Mouse (Mus musculus) forebrain, embryonic 16.5 days (tissue): ENCODE data around the gene Slc25a13. TPM values are rescaled to one million over a fixed set of nuclear protein-coding genes. Genes with fewer than 3 reads are reported as not detected.

Source experiments
- ATAC-seq: fragments of 200-750 bp; cut with Nextera tagmentation; 2 replicates; pipeline ENCODE4 v1.8.0; 2017; ENCODE audit warnings: mild to moderate bottlenecking, moderate library complexity
- H3K27ac ChIP-seq: fragments of 300-500 bp; sonication (generic); 2 replicates; pipeline ENCODE4 v1.5.1; 2014; ENCODE audit warnings: low read length, control low read depth
- H3K27me3 ChIP-seq: fragments of 300-500 bp; sonication (generic); replicated peaks from 2 replicates; pipeline ENCODE4 v1.6.1; 2014; ENCODE audit warnings: low read length; ENCODE audit not compliant: control insufficient read depth, insufficient read depth
- H3K36me3 ChIP-seq: fragments of 300-500 bp; sonication (generic); 2 replicates; pipeline ENCODE4 v1.6.1; 2014; ENCODE audit not compliant: control insufficient read depth, insufficient read depth
- H3K4me1 ChIP-seq: fragments of 300-500 bp; sonication (generic); replicated peaks from 2 replicates; pipeline ENCODE4 v1.6.1; 2014; ENCODE audit warnings: low read length; ENCODE audit not compliant: control insufficient read depth, insufficient read depth
- H3K4me2 ChIP-seq: fragments of 300-500 bp; sonication (generic); 2 replicates; pipeline ENCODE4 v1.6.1; 2014; ENCODE audit warnings: mild to moderate bottlenecking, low read length, control low read depth
- H3K4me3 ChIP-seq: fragments of 300-500 bp; sonication (generic); replicated peaks from 2 replicates; pipeline ENCODE4 v1.5.1; 2014; ENCODE audit warnings: mild to moderate bottlenecking, low read length, control low read depth
- H3K9ac ChIP-seq: fragments of 300-500 bp; sonication (generic); replicated peaks from 2 replicates; pipeline ENCODE4 v1.6.1; 2014; ENCODE audit warnings: low read depth, low read length, control low read depth
- H3K9me3 ChIP-seq: fragments of 300-500 bp; sonication (generic); 2 replicates; pipeline ENCODE4 v1.6.1; 2016; ENCODE audit warnings: low read length; ENCODE audit not compliant: control insufficient read depth
- WGBS: fragments of 180-500 bp; shearing (Covaris S2); extraction: QIAGEN DNeasy Blood & Tissue Kit; methylation state at CpG from one replicate; pipeline ENCODE4 v1.1.7; 2014; 5-methylcytosine and 5-hydroxymethylcytosine counted together
- polyA plus RNA-seq: library from polyadenylated mRNA; unstranded; fragments of >200 nt; fragmentation: Nextera tagmentation; extraction: Ambion mirVana; gene quantifications from 2 replicates; pipeline ENCODE4 v1.2.1, GENCODE M21; 2015

Gene Slc25a13
- polyA plus RNA-seq, 1 experiment from 2014 or later: 7.9 TPM

DNA sequence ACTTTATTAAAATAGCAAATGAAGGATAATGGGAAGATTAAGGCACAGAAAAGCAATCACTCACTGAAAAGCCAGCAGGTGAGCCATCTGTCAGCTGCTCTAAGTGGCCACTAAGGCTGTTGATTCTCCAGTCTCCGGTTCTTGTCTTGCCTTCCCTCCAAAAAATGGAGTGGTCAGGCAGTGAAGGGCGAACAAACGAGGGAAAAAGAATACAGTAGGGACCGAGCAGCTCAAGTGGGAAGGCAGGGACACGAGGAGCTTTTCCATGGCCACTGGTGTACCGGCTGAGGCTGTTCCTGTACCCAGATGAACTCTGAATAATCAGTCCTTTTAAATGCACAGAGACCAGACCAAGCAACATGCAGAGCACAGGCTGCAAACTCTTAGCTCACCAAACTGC is 54.8 kb downstream of the Slc25a13 start:
- H3K4me3 ChIP-seq: no peak overlapping the region
- no peaks in the 10 kb centered on the region for H3K36me3 ChIP-seq
- peaks cover 34% of the 10 kb centered on the region for H3K4me1 ChIP-seq
- 12% methylated on average over 6 of the region's 6 CpGs for WGBS
- peak overlapping the region; percentile 74 for H3K27ac ChIP-seq
- H3K4me2 ChIP-seq: no peak overlapping the region
- no peaks in the 10 kb centered on the region for H3K27me3 ChIP-seq
- peak; percentile 25; the same call in 1 of the 2 replicates for ATAC-seq
- 0 out of 2 replicates have a peak overlapping the region, but pooled peaks have one; percentile 8 for H3K9ac ChIP-seq
- H3K9me3 ChIP-seq: no peaks in the 10 kb centered on the region

GRCm38 (mm10) chr6:6160645-6161426 is 56.1 kb downstream of the Slc25a13 start:
- no peaks in the 10 kb centered on the region for H3K36me3 ChIP-seq
- H3K27me3 ChIP-seq: no peaks in the 10 kb centered on the region
- H3K4me2 ChIP-seq: no peak overlapping the region
- peaks cover 33% of the 10 kb centered on the region for H3K4me1 ChIP-seq
- 87% methylated on average over 7 of the region's 7 CpGs for WGBS
- ATAC-seq: no peak
- no peak overlapping the region for H3K9ac ChIP-seq
- H3K27ac ChIP-seq: no peak overlapping the region
- no peak overlapping the region for H3K4me3 ChIP-seq
- no peaks in the 10 kb centered on the region for H3K9me3 ChIP-seq

DNA sequence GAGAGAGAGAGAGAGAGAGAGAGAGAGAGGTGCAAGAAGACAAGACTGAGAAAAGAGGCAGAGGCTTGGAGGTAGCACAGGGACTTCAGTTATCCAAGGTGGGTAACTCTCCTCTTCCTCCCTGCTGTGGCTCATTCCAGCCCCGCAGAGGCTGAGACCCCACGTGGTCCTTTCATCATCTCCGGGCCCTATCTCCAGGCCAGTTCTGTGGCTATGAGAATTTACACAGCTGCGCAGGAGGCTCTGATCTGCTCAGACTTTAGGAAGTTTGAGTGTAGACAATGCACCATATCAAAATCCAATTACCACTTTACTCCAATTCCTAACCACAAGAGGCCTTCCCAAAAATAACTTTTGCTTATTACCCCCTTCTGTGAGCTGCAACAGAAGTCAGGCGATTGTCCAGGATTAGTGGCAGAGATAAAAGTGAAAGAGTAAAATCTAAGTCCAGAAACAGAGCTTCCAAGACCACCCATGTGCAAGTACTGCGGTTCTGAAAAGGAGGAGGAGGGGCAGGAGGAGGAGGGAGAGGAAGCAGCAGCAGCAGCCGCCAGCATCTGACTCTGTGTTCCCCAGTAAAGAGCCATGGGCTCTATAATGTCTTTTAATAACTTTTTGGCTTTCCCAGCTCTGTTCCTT is 57.6 kb downstream of the Slc25a13 start:
- ATAC-seq: no peak
- Histone ChIP-seq H3K4me1 (peaks cover 30% of the 10 kb centered on the region), H3K27me3 (no peaks in the 10 kb centered on the region), H3K4me3 (no peak overlapping the region), H3K9me3 (no peaks in the 10 kb centered on the region), H3K27ac (no peak overlapping the region), H3K4me2 (no peak overlapping the region), H3K9ac (no peak overlapping the region), H3K36me3 (no peaks in the 10 kb centered on the region)
- WGBS: 17% methylated on average over 7 of the region's 7 CpGs

DNA sequence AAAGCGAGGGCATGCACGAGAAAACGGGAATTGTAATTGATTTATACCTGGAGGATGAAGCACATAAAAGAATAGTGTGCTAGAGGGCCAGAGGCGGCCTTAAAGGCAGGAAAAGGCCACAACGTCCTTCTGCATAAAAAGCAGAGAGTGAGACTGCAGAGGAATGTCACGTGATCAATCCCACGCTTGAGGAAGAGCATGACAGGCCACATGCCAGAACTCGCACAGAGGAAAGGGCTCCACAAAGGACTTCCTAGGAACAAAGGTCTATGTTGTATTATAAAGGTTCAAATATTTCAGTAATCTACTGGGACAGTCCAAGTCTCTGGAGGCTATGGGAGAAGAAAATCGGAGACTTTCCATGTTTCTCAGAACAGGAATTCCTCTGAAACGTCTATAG is 63.5 kb downstream of the Slc25a13 start:
- Histone ChIP-seq H3K9ac (no peak overlapping the region), H3K9me3 (no peaks in the 10 kb centered on the region), H3K4me1 (no peaks in the 10 kb centered on the region), H3K36me3 (no peaks in the 10 kb centered on the region), H3K4me3 (no peak overlapping the region), H3K4me2 (no peak overlapping the region), H3K27me3 (no peaks in the 10 kb centered on the region), H3K27ac (no peak overlapping the region)
- 75% methylated on average over 10 of the region's 10 CpGs for WGBS
- ATAC-seq: no peak

GRCm38 (mm10) chr6:6150811-6151210 is 66.2 kb downstream of the Slc25a13 start:
- no peaks in the 10 kb centered on the region for H3K36me3 ChIP-seq
- no peak overlapping the region for H3K9ac ChIP-seq
- no peak for ATAC-seq
- WGBS: 98% methylated on average over 6 of the region's 6 CpGs
- H3K4me3 ChIP-seq: no peak overlapping the region
- H3K27ac ChIP-seq: no peak overlapping the region
- no peaks in the 10 kb centered on the region for H3K9me3 ChIP-seq
- no peaks in the 10 kb centered on the region for H3K4me1 ChIP-seq
- H3K27me3 ChIP-seq: no peaks in the 10 kb centered on the region
- no peak overlapping the region for H3K4me2 ChIP-seq

GRCm38 (mm10) chr6:6149751-6150150 is 67.2 kb downstream of the Slc25a13 start:
- no peak overlapping the region for H3K4me3 ChIP-seq
- H3K4me1 ChIP-seq: no peaks in the 10 kb centered on the region
- 69% methylated on average over 2 of the region's 2 CpGs for WGBS
- H3K9me3 ChIP-seq: no peaks in the 10 kb centered on the region
- no peak overlapping the region for H3K4me2 ChIP-seq
- no peak overlapping the region for H3K9ac ChIP-seq
- H3K27ac ChIP-seq: no peak overlapping the region
- no peaks in the 10 kb centered on the region for H3K36me3 ChIP-seq
- H3K27me3 ChIP-seq: no peaks in the 10 kb centered on the region
- no peak for ATAC-seq

DNA sequence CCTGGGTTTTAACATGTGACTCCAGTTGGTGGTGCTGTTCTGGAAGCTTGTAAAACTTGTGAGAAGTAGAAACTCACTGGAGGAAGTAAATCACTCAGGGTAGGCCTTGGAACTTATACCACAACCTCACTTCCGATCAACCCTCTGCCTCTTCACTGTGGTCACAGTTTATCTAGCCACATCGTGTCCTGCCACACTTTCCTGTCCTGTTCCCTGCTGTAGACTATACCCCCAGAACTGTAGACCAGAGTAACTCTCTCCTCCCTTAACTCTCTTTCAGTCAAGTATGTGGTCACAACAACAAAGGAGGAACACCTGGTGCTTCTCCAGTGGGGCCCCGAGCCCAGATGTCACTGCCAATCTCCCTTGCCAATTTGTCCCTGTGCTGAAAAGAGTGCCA is 67.6 kb downstream of the Slc25a13 start:
- no peaks in the 10 kb centered on the region for H3K27me3 ChIP-seq
- H3K4me2 ChIP-seq: no peak overlapping the region
- H3K4me3 ChIP-seq: no peak overlapping the region
- no peaks in the 10 kb centered on the region for H3K4me1 ChIP-seq
- no peak overlapping the region for H3K9ac ChIP-seq
- no peak for ATAC-seq
- H3K27ac ChIP-seq: no peak overlapping the region
- no peaks in the 10 kb centered on the region for H3K36me3 ChIP-seq
- 81% methylated on average over 3 of the region's 3 CpGs for WGBS
- H3K9me3 ChIP-seq: no peaks in the 10 kb centered on the region

DNA sequence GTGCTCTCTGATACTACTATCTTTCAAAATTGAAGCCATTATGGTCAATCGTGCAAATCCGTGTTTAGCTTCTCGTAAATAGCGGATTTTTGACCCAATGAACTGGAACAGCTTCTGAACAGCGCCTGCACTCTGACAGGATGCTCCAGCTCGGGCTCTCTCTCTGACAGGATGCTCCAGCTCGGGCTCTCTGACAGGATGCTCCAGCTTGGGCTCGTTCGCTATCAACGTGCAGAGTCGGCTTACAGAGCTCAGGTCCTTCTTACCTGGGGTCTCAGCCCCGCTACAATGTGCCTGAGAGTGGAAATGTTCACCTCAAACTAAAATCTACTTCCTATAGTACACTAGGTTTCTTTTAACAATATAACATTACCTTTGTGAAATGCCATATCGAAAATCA is 71.6 kb downstream of the Slc25a13 start:
- 91% methylated on average over 13 of the region's 13 CpGs for WGBS
- no peak overlapping the region for H3K27ac ChIP-seq
- H3K27me3 ChIP-seq: no peaks in the 10 kb centered on the region
- no peak for ATAC-seq
- H3K9me3 ChIP-seq: no peaks in the 10 kb centered on the region
- no peak overlapping the region for H3K4me3 ChIP-seq
- H3K36me3 ChIP-seq: no peaks in the 10 kb centered on the region
- no peak overlapping the region for H3K9ac ChIP-seq
- no peak overlapping the region for H3K4me2 ChIP-seq
- H3K4me1 ChIP-seq: no peaks in the 10 kb centered on the region

DNA sequence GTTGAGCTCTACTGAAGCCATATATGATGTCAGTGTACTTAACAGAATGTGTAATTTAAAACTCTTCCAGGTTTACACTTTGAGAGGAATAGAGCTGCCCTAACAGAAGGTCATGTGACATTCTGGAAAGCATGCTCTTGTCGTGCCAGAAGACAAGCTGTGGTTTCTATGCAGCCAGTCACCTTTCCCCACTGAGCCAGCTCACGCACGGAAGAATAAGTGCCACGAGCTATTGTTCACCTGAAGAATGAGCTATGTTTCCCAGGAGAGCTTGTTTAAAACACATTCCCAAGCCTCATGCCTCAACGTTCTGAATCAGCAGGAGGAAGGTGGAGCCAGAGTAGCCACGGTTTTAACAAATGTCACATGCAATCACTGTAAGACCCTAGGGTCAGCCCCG is 73.4 kb downstream of the Slc25a13 start:
- H3K27me3 ChIP-seq: no peaks in the 10 kb centered on the region
- H3K36me3 ChIP-seq: no peaks in the 10 kb centered on the region
- H3K9ac ChIP-seq: no peak overlapping the region
- no peak overlapping the region for H3K4me3 ChIP-seq
- no peaks in the 10 kb centered on the region for H3K9me3 ChIP-seq
- WGBS: 46% methylated on average over 7 of the region's 7 CpGs
- no peak for ATAC-seq
- H3K4me1 ChIP-seq: no peaks in the 10 kb centered on the region
- no peak overlapping the region for H3K4me2 ChIP-seq
- H3K27ac ChIP-seq: no peak overlapping the region
